Mouse (Mus musculus): Measurements from ENCODE around the gene Ndrg3.

DNA sequence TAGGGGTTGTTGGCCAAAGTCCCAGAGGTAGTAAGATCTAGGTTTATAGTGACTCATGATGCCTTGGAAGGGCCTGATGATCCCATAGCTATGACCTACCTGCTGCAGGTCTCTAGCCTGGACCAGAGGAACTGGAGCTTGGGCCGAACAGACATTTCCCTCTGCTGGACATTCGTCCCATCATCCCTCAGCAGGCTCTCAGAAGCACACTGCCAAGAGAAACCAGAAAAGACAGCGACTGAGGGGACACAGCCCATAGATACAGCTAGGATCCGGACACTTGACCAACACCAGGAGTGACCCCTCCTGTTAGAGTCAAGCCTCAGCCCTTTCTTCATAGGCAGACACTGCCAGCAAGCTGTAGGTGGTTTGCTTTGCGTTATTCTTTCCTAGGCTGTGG is 68.8 kb downstream of the Ndrg3 start:
- TF ChIP-seq CTCF (IDR thresholded peaks at IDR 0.05; ENCODE audit: control insufficient read depth, insufficient read depth, insufficient read length) (no peak), MYOG (IDR thresholded peaks at IDR 0.05; ENCODE audit: control insufficient read depth, extremely low read depth, insufficient read length) (no peak), MAX (IDR thresholded peaks at IDR 0.05) (no peak)
